Mouse (Mus musculus) central nervous system, embryonic 14 days (tissue): ENCODE data around the gene Gm21762. TPM values are rescaled to one million over a fixed set of nuclear protein-coding genes. Genes with fewer than 3 reads are reported as not detected.

Source experiments
- polyA plus RNA-seq: library from polyadenylated mRNA; depleted of rRNA; stranded (reverse); fragments of >200 nt; gene quantifications from 2 replicates; pipeline ENCODE4 v1.2.3, GENCODE M21; 2012; rRNA removed

The Gm21762 gene
- polyA plus RNA-seq: not detected in 2 replicates

DNA sequence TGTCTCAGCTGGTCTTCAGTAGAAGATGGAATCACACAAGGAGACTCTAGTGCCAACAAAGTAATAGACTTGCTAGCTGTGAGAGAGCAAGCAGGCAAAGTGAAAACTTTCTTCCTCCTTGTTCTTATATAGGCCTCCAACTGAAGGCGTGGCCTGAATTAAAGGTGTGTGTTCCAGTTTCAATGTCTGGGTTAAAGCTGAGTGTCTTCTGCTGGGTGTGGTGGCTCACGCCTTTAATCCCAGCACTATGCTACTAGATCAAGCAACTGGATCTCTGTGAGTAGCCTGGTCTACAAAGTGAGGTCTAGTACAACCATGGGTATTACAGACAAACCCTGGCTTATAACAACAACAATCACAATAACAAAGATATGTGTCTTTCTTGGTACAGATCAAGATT, at the start of gene Gm21762:
Gene Gm21762, minus strand, starts transcription at position 101 of the 400 bp plus-strand sequence.

DNA sequence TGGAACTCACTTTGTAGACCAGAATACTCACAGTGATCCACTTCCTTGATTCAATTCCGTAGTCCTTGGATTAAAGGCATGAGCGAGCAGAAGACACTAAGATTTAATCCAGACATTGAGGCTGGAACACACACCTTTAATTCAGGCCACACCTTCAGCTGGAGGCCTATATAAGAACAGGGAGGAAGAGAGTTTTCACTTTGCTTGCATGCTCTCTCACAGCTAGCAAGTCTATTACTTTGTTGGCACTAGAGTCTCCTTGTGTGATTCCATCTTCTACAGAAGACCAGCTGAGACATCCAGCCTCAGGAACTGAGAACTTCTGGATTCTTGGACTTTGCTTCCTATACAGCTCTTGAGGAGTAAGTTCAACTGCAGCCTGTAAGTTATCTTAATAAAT, 47.1 kb upstream of the Gm21762 start, which contains the start of gene AF067061:
Gene AF067061, plus strand, starts transcription at position 245 of the 400 bp plus-strand sequence.

DNA sequence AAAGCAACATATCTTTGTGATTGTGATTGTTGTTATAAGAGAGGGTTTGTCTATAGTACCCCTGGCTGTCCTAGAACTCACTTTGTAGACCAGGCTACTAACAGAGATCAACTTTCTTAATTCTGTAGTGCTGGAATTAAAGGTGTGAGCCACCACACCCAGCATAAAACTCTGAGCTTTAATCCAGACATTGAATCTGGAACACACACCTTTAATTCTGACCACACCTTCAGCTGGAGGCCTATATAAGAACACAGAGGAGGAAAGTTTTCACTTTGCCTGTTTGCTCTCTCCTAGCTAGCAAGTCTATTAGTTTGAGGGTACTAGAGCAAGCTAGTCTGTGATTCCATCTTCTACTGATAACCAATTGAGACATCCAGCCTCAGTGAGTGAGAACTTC, 23.1 kb upstream of the Gm21762 start, which contains the start of gene Gm21731:
Gene Gm21731, plus strand, starts transcription at position 301 of the 400 bp plus-strand sequence.

DNA sequence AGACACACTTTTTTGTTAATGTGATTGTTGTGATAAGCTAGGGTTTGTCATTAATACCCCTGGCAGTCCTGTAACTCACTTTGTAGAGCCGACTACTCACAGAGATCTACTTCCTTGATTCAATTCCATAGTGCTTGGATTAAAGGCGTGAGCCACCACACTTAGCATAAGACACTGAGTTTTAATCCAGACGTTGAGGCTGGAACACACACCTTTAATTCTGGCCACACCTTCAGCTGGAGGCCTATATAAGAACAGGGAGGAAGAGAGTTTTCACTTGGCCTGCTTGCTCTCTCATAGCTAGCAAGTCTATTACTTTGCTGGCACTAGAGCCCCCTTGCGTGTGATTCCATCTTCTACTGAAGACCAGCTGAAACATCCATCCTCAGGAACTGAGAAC, 43.6 kb downstream of the Gm21762 start, which contains the start of gene Gm21818:
Gene Gm21818, plus strand, starts transcription at position 301 of the 400 bp plus-strand sequence.

Other genes starting within 250 kb of the Gm21762 start
- not detected in 2 replicates for gene Gm36079, start 188.9 kb downstream of the Gm21762 start, polyA plus RNA-seq
- 0.06 TPM in 2 replicates for gene Gm21188, start 163.8 kb downstream of the Gm21762 start, polyA plus RNA-seq
- not detected in 2 replicates for gene Gm20767, start 75.7 kb downstream of the Gm21762 start, polyA plus RNA-seq
- not detected in 2 replicates for gene Gm21818, start 43.5 kb downstream of the Gm21762 start, polyA plus RNA-seq
- gene Gm21731, start 23.2 kb upstream of the Gm21762 start, polyA plus RNA-seq: not detected in 2 replicates
- gene AF067061, start 47.2 kb upstream of the Gm21762 start, polyA plus RNA-seq: not detected in 2 replicates
- 0.11 and 0.17 TPM in 2 replicates for gene BC147527, start 84.4 kb upstream of the Gm21762 start, polyA plus RNA-seq
- not detected in 2 replicates for gene Tcstv3, start 100.9 kb upstream of the Gm21762 start, polyA plus RNA-seq